Mouse (Mus musculus) left cerebral cortex, postnatal 36 days (tissue): ENCODE measurements around the gene Actc1. TPM values are rescaled to one million over a fixed set of nuclear protein-coding genes. Genes with fewer than 3 reads are reported as not detected.

Experiments
- total RNA-seq, 2 experiments: library from RNA; stranded (reverse); gene quantifications; 2 replicates each; pipeline ENCODE4 v1.2.3; 2021

Actc1 gene
- total RNA-seq, 2 experiments from 2014 or later = not detected

Other genes with a start within 250 kb of the Actc1 start
- 100 to 1,000 TPM; 497 to 544 TPM for gene Scg5, start 224.4 kb downstream of the Actc1 start, total RNA-seq
- gene Arhgap11a, start 204.9 kb downstream of the Actc1 start, total RNA-seq = 1 to 10 TPM; 2.1 to 2.6 TPM
- gene Gjd2, start 39.9 kb downstream of the Actc1 start, total RNA-seq = 1 to 10 TPM; 5.8 to 7.3 TPM
- 10 to 100 TPM; 29.1 to 35.4 TPM for gene Aqr, start 133.5 kb upstream of the Actc1 start, total RNA-seq
- 10 to 100 TPM; 22.3 to 23.8 TPM for gene Zfp770, start 147.9 kb upstream of the Actc1 start, total RNA-seq